Mouse (Mus musculus) limb, embryonic 10.5 days (tissue): ENCODE data around the gene Tgfbr3l. TPM values are rescaled to one million over a fixed set of nuclear protein-coding genes. Genes with fewer than 3 reads are reported as not detected.

Experiments used
- DNase-seq: peaks from one replicate; pipeline ENCODE4 v3.0.0-alpha.2; 2017; ENCODE audit warnings: low spot score
- H3K27ac ChIP-seq: fragments of 300-500 bp; sonication (generic); 2 replicates; pipeline ENCODE4 v1.5.1; 2016; ENCODE audit warnings: mild to moderate bottlenecking
- H3K27me3 ChIP-seq: fragments of 300-500 bp; sonication (generic); 2 replicates; pipeline ENCODE4 v1.6.1; 2016; ENCODE audit warnings: low read depth, mild to moderate bottlenecking; ENCODE audit not compliant: poor library complexity, severe bottlenecking
- H3K36me3 ChIP-seq: fragments of 300-500 bp; sonication (generic); 2 replicates; pipeline ENCODE4 v1.6.1; 2016; ENCODE audit warnings: mild to moderate bottlenecking, moderate library complexity
- H3K4me1 ChIP-seq: fragments of 300-500 bp; sonication (generic); 2 replicates; pipeline ENCODE4 v1.6.1; 2016
- H3K4me3 ChIP-seq: fragments of 300-500 bp; sonication (generic); 2 replicates; pipeline ENCODE4 v1.5.1; 2016; ENCODE audit warnings: mild to moderate bottlenecking, moderate library complexity
- H3K9me3 ChIP-seq: fragments of 300-500 bp; sonication (generic); replicated peaks from 2 replicates; pipeline ENCODE4 v1.6.1; 2016; ENCODE audit warnings: mild to moderate bottlenecking
- WGBS: fragments of 180-500 bp; shearing (Covaris S2); methylation state at CpG from one replicate; pipeline ENCODE4 v1.1.7; 2016; 5-methylcytosine and 5-hydroxymethylcytosine counted together
- polyA plus RNA-seq: library from polyadenylated mRNA; unstranded; fragments of >200 nt; fragmentation: Nextera tagmentation; extraction: Ambion mirVana; gene quantifications from 2 replicates; pipeline ENCODE4 v1.2.1, GENCODE M21; 2016

The Tgfbr3l gene
- polyA plus RNA-seq = 2.8 and 3.3 TPM in 2 replicates

DNA sequence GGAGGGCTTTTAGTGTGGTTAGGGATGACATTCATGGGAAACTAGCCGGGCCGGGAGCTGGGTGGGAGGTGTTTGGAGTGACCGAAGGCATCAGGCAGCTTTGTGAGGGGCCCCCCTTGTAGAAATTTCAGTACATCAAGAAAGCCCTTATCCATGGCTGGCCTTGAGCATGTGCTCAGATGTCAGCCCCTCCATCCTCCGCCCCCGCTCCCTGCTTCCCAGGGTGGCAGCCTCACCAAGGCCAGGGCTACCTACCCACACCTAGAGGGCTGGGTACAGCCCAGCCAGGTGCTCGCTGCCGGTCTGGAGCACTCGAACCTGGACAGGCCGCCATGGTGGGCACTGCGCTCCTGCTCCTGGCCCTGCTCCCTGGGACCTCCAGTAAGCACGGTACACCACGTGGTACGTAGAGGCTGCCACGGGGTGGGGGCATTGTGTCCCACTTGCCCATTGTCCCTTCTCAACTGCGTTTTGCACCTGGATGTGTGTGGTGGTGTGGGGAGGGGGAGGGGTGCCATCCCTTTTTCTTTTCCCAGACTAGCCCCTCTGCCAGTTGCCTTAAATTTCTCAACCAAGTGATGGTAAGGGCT is at the start of gene Tgfbr3l:
Gene Tgfbr3l, plus strand, starts transcription at position 264 of the 590 bp plus-strand sequence.
- Histone ChIP-seq H3K4me3 (peak within 1 kb of the TSS; percentile 7; the same call in 1 of the 2 replicates), H3K4me1 (peaks cover 24% of the 10 kb centered on the region), H3K36me3 (peaks cover 66% of the 10 kb centered on the region), H3K27ac (peak within 1 kb of the TSS; percentile 59; the same call in 1 of the 2 replicates), H3K27me3 (0 out of 2 replicates have a peak, but pooled peaks cover 10% of the 10 kb centered on the region), H3K9me3 (no peaks in the 10 kb centered on the region)
- 84% methylated on average over 15 of the region's 15 CpGs for WGBS
- no peak for DNase-seq

- H3K4me1 ChIP-seq = peaks cover 10% of the 10 kb centered on the region
- WGBS = 61% methylated on average over 2 of the region's 2 CpGs
- H3K27me3 ChIP-seq = peaks cover 47% of the 10 kb centered on the region
- no peaks in the 10 kb centered on the region for H3K36me3 ChIP-seq
- no peak overlapping the region for H3K27ac ChIP-seq
- no peak for DNase-seq
- no peak overlapping the region for H3K4me3 ChIP-seq
- H3K9me3 ChIP-seq = no peaks in the 10 kb centered on the region
Observed at GRCm38 (mm10) chr8:4201321-4201720, 46.7 kb upstream of the Tgfbr3l start.

- peak; percentile 55 for DNase-seq
- 8% methylated on average over 38 of the region's 38 CpGs for WGBS
- H3K27ac ChIP-seq = no peak overlapping the region
- H3K9me3 ChIP-seq = no peaks in the 10 kb centered on the region
- peaks cover 19% of the 10 kb centered on the region for H3K4me1 ChIP-seq
- peaks cover 87% of the 10 kb centered on the region for H3K27me3 ChIP-seq
- no peaks in the 10 kb centered on the region for H3K36me3 ChIP-seq
- H3K4me3 ChIP-seq = peak overlapping the region; percentile 41
Observed at GRCm38 (mm10) chr8:4205246-4206123, 42.5 kb upstream of the Tgfbr3l start.

- 6% methylated on average over 44 of the region's 44 CpGs for WGBS
- H3K27ac ChIP-seq = no peak overlapping the region
- H3K36me3 ChIP-seq = no peaks in the 10 kb centered on the region
- no peak for DNase-seq
- peaks cover 19% of the 10 kb centered on the region for H3K4me1 ChIP-seq
- no peaks in the 10 kb centered on the region for H3K9me3 ChIP-seq
- H3K4me3 ChIP-seq = peak overlapping the region; percentile 41
- peaks cover 95% of the 10 kb centered on the region for H3K27me3 ChIP-seq
Observed at GRCm38 (mm10) chr8:4206182-4207015, 41.6 kb upstream of the Tgfbr3l start.

DNA sequence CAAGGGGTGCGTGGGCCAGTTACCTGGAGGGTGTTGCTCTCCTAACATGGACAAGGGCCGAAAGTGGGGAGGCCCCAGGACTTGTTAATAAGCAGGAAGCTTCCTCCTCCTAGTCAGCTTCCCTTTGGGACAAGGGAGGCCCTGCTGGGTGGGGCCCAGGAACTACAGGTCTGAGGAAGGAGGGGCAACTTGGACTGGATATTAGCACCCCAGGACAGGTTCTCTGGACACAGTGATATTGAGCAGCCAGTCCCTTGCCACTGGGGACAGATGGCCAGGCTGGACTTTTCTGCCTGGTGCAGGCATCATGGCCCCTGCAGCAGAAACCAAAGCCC is 41.0 kb upstream of the Tgfbr3l start:
- Histone ChIP-seq H3K4me3 (no peak overlapping the region), H3K27me3 (peaks cover 95% of the 10 kb centered on the region), H3K4me1 (peaks cover 19% of the 10 kb centered on the region), H3K36me3 (no peaks in the 10 kb centered on the region), H3K9me3 (no peaks in the 10 kb centered on the region), H3K27ac (no peak overlapping the region)
- no peak for DNase-seq
- 46% methylated on average over 2 of the region's 2 CpGs for WGBS

DNA sequence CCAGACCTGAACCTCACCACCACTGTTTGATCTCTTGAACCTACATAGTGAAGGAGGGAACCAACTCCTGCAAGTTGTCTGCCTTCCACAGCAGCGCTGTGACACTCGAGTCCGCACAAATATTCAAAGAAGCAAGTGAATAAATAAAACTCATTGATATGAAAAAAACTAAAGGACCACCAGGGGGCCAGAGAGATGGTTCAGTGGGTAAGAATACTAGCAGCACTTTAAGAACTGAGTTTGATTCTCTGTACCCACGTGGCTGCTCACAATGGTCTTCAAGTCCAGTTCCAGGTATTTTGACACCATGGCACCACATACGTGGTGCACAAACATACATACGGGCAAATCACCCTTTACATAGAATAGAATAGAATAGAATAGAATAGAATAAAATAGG is 36.9 kb upstream of the Tgfbr3l start:
- no peaks in the 10 kb centered on the region for H3K36me3 ChIP-seq
- DNase-seq = no peak
- H3K4me1 ChIP-seq = peaks cover 38% of the 10 kb centered on the region
- peaks cover 95% of the 10 kb centered on the region for H3K27me3 ChIP-seq
- H3K27ac ChIP-seq = no peak overlapping the region
- H3K4me3 ChIP-seq = no peak overlapping the region
- H3K9me3 ChIP-seq = no peaks in the 10 kb centered on the region
- 82% methylated on average over 6 of the region's 6 CpGs for WGBS

GRCm38 (mm10) chr8:4212809-4213209 is 35.2 kb upstream of the Tgfbr3l start:
- Histone ChIP-seq H3K27me3 (peaks cover 95% of the 10 kb centered on the region), H3K9me3 (no peaks in the 10 kb centered on the region), H3K27ac (peak overlapping the region; percentile 70), H3K4me3 (peak overlapping the region; percentile 54), H3K36me3 (no peaks in the 10 kb centered on the region), H3K4me1 (peaks cover 40% of the 10 kb centered on the region)
- DNase-seq = peak; percentile 67
- WGBS = 2% methylated on average over 25 of the region's 25 CpGs

DNA sequence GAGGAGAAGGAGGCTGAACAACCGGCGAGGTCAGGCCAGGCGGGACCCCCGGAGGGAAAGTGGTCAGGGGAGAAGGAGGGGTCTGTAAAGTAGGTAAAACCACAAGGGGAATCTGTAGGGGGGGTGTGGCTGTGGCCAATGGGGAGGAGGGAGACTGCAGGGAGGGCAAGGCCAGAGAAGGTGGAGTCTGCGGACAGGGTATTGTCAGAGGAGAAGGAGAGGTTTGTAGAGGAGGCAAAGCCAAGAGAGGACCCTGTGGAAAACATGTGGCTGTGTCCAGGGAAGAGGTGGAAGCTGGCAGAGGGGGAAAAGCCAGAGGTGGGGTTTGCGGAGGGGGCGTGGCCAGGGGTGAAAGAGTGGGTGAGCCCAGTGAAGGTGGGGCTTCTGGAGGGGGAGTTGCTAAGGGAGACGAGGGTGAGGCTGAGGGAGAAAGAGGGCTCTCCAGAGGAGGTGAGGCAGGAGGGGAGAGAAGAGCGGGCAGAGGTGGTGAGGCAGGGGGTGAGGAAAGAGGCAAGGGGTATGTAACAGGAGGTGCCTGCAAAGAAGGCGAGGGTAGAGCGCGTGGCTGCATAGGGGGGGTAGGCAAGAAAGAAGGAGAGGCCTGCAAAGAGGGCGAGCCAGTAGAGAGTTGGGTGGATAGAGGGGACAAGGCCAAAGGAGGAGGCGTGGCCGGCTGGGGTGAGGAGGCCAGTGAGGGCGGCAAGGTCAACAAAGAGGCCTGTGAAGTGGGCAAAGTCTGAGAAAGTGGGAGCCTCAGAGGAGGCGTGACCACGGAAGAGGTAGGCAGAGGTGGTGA is 34.6 kb upstream of the Tgfbr3l start:
- H3K27ac ChIP-seq = peak overlapping the region; percentile 70
- peaks cover 40% of the 10 kb centered on the region for H3K4me1 ChIP-seq
- H3K36me3 ChIP-seq = no peaks in the 10 kb centered on the region
- 3% methylated on average over 18 of the region's 18 CpGs for WGBS
- H3K9me3 ChIP-seq = no peaks in the 10 kb centered on the region
- peak; percentile 70 for DNase-seq
- peaks cover 95% of the 10 kb centered on the region for H3K27me3 ChIP-seq
- peak overlapping the region; percentile 54 for H3K4me3 ChIP-seq

GRCm38 (mm10) chr8:4214006-4214980 is 33.7 kb upstream of the Tgfbr3l start:
- 6% methylated on average over 33 of the region's 33 CpGs for WGBS
- peak; percentile 50 for DNase-seq
- H3K4me1 ChIP-seq = peaks cover 40% of the 10 kb centered on the region
- peaks cover 97% of the 10 kb centered on the region for H3K27me3 ChIP-seq
- no peaks in the 10 kb centered on the region for H3K36me3 ChIP-seq
- H3K4me3 ChIP-seq = peak overlapping the region; percentile 54
- no peaks in the 10 kb centered on the region for H3K9me3 ChIP-seq
- H3K27ac ChIP-seq = peak overlapping the region; percentile 70

DNA sequence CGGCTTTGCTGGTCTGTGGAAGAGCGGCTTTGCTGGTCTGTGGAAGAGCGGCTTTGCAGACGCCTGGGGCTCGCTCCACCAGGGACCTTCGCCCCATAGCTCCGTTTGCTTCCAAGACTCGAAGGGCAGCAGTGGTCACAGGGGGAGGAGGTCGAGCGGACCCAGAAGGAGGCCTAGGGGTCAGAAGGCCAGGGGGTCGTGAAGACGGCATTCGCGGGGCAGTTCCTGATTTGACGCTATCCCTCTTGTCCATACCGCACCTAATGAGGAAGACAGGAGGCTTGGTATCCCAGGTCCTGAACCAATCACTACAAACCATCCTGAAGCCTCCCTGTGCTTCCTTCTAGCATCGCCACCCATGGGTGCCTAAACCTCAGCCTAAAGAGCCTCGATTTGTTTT is 31.7 kb upstream of the Tgfbr3l start:
- no peaks in the 10 kb centered on the region for H3K36me3 ChIP-seq
- H3K4me1 ChIP-seq = peaks cover 40% of the 10 kb centered on the region
- H3K4me3 ChIP-seq = peak overlapping the region; percentile 63
- H3K27ac ChIP-seq = peak overlapping the region; percentile 71; the same call in 1 of the 2 replicates
- DNase-seq = no peak
- WGBS = 10% methylated on average over 18 of the region's 18 CpGs
- no peaks in the 10 kb centered on the region for H3K9me3 ChIP-seq
- H3K27me3 ChIP-seq = peaks cover 80% of the 10 kb centered on the region
